Mouse (Mus musculus) adrenal gland, postnatal 10 days (tissue): ENCODE data around the gene Tmem45b. TPM values are rescaled to one million over a fixed set of nuclear protein-coding genes. Genes with fewer than 3 reads are reported as not detected.

Experiments
- DNase-seq: peaks from one replicate; pipeline ENCODE4 v3.0.0; 2021; ENCODE audit warnings: mixed read lengths
- total RNA-seq, 2 experiments: library from RNA; stranded (reverse); gene quantifications; 2 replicates each; pipeline ENCODE4 v1.2.3; 2021

The Tmem45b gene
- total RNA-seq, 2 experiments from 2014 or later: 21.0 to 36.7 TPM

- DNase-seq: no peak
Observed at GRCm38 (mm10) chr9:31404311-31404710, 60.0 kb downstream of the Tmem45b start.

- DNase-seq: peak; percentile 89
Observed at GRCm38 (mm10) chr9:31400441-31400840, 63.8 kb downstream of the Tmem45b start.

- no peak for DNase-seq
Observed at GRCm38 (mm10) chr9:31387206-31387605, 77.1 kb downstream of the Tmem45b start.

GRCm38 (mm10) chr9:31386368-31387180 lies 77.7 kb downstream of the Tmem45b start:
- DNase-seq: no peak

- DNase-seq: peak; percentile 98
Observed at GRCm38 (mm10) chr9:31385947-31386354, 78.3 kb downstream of the Tmem45b start, which contains the start of gene Nfrkb. Nfrkb (plus strand) TSS chr9:31386192.

- no peak for DNase-seq
Observed at GRCm38 (mm10) chr9:31385500-31385869, 78.8 kb downstream of the Tmem45b start.

- no peak for DNase-seq
Observed at GRCm38 (mm10) chr9:31384786-31385499, 79.3 kb downstream of the Tmem45b start.

GRCm38 (mm10) chr9:31376661-31377060 lies 87.6 kb downstream of the Tmem45b start:
- no peak for DNase-seq

Other genes with a start within 250 kb of the Tmem45b start
- gene Prdm10, start 183.9 kb downstream of the Tmem45b start, total RNA-seq: 1 to 10 TPM; 5.9 to 7.8 TPM
- gene Nfrkb, start 78.3 kb downstream of the Tmem45b start, total RNA-seq: 10 to 100 TPM; 19.1 to 30.3 TPM